In genomic region chr1:74815965-74816364, GRCm38 (mm10) we compare ENCODE assay signal across 19 mouse cellular contexts. TPM values are rescaled to one million over a fixed set of nuclear protein-coding genes. Genes with fewer than 3 reads are reported as not detected.
"Had no signal": no experiment of that assay in that cellular context is flagged by ENCODE, and none has a peak within 500 bp of the region (broad histone marks: within the 10 kb centered on the region; RNA-seq: fewer than 3 reads in every experiment).

No protein-coding gene starts in this region.

RNA-seq across cellular contexts. Expression of gene Wnt10a, which starts 24.6 kb away (rescaled TPM):
- total RNA-seq: heart, postnatal 10 days; heart, postnatal 14 days; heart, postnatal 25 days; heart, postnatal 36 days; heart, postnatal 4 days; hematopoietic stem cell, adult 5-6 weeks had no signal
- polyA plus RNA-seq: heart, embryonic 11.5 days; heart, embryonic 13.5 days; heart, embryonic 14.5 days; heart, embryonic 15.5 days; heart, postnatal 0 days; intestine, postnatal 0 days had no signal

RNA-seq across cellular contexts. Expression of gene Cdk5r2, which starts 38.8 kb away (rescaled TPM):
- total RNA-seq: heart, postnatal 14 days; heart, postnatal 25 days; heart, postnatal 36 days; heart, postnatal 4 days; hematopoietic stem cell, adult 5-6 weeks had no signal
- polyA plus RNA-seq: heart, embryonic 10.5 days; heart, embryonic 12.5 days; heart, embryonic 13.5 days; heart, embryonic 15.5 days; heart, embryonic 16.5 days; heart, postnatal 0 days; inflammation-experienced regulatory T-cells, adult 6 months; kidney, embryonic 14.5 days; kidney, embryonic 16.5 days; kidney, postnatal 0 days had no signal

RNA-seq across cellular contexts. Expression of gene Wnt6, which starts 44.3 kb away (rescaled TPM):
- total RNA-seq: hematopoietic stem cell, adult 5-6 weeks had no signal
- polyA plus RNA-seq: inflammation-experienced regulatory T-cells, adult 6 months had no signal
